Mouse (Mus musculus): Measurements from ENCODE around the gene Gm9732. TPM values are rescaled to one million over a fixed set of nuclear protein-coding genes. Genes with fewer than 3 reads are reported as not detected.
"Not testable (repeated sequence)": the region's sequence is repeated elsewhere in the genome, so short reads cannot be mapped to it uniquely, and the experiment has no call there.

The Gm9732 gene
- total and polyA plus RNA-seq, 3 experiments, result 0.56 to 14.6 (median 11.7) TPM

DNA sequence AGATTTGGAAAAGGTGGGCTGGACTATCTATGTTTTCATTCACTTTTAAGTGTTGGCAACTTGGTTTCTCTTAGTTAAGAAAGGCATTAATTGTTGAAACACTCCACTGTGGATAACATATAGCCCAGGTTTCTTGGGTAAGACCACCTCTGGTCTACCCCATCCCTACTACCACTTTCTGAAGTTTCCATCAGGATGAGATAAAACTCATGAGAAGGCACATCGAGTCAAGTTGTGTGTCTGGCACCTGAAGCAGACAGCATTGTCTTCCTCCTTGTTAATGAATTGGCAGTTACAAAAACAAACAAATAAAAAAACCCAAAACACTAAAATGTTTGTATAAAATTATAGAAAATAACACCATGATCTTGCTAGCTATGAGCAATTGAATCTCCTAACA is 916 bp downstream of the Gm9732 start:
- not testable (repeated sequence) for H3K36me3 ChIP-seq (replicated peaks); DNase-seq (ENCODE audit: low spot score); ATAC-seq (ENCODE audit: extremely low read depth, insufficient number of reproducible peaks, low FRiP score, poor library complexity, severe bottlenecking); H3K4me1 ChIP-seq (ENCODE audit: insufficient read depth, low read depth, low read length); H3K4me3 ChIP-seq (ENCODE audit: low read depth, low read length); H3K9me3 ChIP-seq (replicated peaks); H3K27me3 ChIP-seq (ENCODE audit: insufficient read depth, low read length)

DNA sequence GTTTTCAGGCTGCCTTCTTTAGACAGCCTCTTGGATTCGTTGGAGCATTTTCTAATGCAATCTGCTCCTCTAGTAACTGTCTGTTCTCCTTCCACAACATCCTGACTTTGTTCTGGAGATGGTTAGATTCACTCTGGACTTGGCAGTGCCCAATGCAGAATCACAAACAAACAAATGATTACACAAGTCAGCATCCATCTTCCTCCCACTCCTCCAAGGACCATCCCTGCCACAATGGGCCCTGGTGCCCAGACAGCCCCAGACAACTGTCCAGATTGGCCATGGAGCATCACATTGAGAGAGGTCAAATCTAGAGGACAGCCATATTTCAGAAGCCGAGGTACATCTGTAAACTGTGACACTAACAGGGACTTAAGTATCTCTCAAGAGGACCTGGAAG is 2.6 kb downstream of the Gm9732 start:
- not testable (repeated sequence) for H3K4me1 ChIP-seq (ENCODE audit: insufficient read depth, low read depth, low read length); H3K27me3 ChIP-seq (ENCODE audit: insufficient read depth, low read length); H3K4me3 ChIP-seq (ENCODE audit: low read depth, low read length); ATAC-seq (ENCODE audit: extremely low read depth, insufficient number of reproducible peaks, low FRiP score, poor library complexity, severe bottlenecking); H3K9me3 ChIP-seq (replicated peaks); H3K36me3 ChIP-seq (replicated peaks); DNase-seq (ENCODE audit: low spot score)

DNA sequence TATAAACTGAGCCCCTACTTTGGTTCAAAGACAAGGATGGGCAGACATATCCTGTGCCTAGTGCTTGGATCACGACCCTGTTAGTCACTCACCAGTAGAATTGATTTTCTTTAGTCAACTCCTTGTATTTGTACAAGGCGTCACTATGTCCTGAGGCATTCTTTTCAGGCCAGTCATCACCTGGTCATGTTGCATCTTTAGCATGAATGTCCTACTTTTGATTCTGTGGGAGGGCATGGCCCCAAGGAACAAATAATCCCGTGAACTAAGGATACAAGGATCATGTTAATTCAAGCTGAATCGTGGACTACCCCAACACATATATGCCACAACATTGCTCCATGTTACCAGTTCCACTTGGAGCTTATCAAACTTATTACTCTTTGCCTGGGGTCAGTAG is 3.3 kb downstream of the Gm9732 start:
- H3K4me3 ChIP-seq (ENCODE audit: low read depth, low read length); H3K4me1 ChIP-seq (ENCODE audit: insufficient read depth, low read depth, low read length); DNase-seq (ENCODE audit: low spot score); H3K36me3 ChIP-seq (replicated peaks); H3K27me3 ChIP-seq (ENCODE audit: insufficient read depth, low read length); H3K9me3 ChIP-seq (replicated peaks); ATAC-seq (ENCODE audit: extremely low read depth, insufficient number of reproducible peaks, low FRiP score, poor library complexity, severe bottlenecking): not testable (repeated sequence)

- H3K27me3 ChIP-seq (ENCODE audit: insufficient read depth, low read length); H3K4me1 ChIP-seq (ENCODE audit: insufficient read depth, low read depth, low read length); H3K4me3 ChIP-seq (ENCODE audit: low read depth, low read length); H3K9me3 ChIP-seq (replicated peaks); DNase-seq (ENCODE audit: low spot score); H3K36me3 ChIP-seq (replicated peaks); ATAC-seq (ENCODE audit: extremely low read depth, insufficient number of reproducible peaks, low FRiP score, poor library complexity, severe bottlenecking): not testable (repeated sequence)
These were observed 3.8 kb downstream of the Gm9732 start for GRCm38 (mm10) chr14:43278681-43279080.

DNA sequence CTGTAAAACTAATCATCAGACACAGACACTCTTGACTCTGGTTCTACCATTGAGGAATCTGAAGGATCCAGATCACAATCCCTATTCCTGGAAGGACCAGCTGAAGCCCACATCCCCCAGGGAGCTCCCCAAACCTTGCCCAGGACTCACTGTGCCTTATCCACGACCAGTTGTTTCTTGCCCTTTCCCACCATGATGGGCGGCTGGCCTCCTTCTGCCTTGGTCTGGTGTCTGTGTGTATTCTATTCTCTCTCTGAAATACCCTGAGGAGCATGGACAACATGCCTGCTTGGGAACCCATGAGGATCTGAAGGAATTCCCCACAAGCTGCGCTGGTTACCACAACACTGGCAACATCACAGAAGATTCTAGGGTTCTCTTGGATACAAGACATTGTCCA is 18.7 kb downstream of the Gm9732 start, which contains the start of gene Gm8127:
Gm8127 (minus strand) TSS at position 330 of the 400 bp plus-strand sequence.
- ATAC-seq (ENCODE audit: extremely low read depth, insufficient number of reproducible peaks, low FRiP score, poor library complexity, severe bottlenecking); H3K36me3 ChIP-seq (replicated peaks); H3K4me3 ChIP-seq (ENCODE audit: low read depth, low read length); H3K4me1 ChIP-seq (ENCODE audit: insufficient read depth, low read depth, low read length); H3K27me3 ChIP-seq (ENCODE audit: insufficient read depth, low read length); DNase-seq (ENCODE audit: low spot score); H3K9me3 ChIP-seq (replicated peaks): not testable (repeated sequence)

DNA sequence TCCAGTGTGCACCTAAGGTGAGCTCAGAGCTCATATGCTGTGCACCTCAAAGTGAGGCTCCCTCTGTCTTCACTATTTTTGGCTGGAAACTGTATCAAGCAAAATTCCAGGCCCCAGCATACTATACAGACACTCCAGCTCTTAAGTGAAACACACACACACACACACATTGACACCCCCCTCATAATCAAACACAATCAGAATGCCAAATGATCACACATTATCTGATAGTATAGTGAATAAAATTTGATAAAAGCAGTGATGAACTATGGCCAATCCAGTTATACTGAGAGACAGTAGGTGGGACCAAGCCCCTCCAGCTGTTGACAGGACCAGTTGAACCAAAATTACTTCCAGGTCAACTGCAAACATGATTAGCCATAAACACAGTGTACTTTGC is 44.7 kb downstream of the Gm9732 start:
- DNase-seq (ENCODE audit: low spot score); H3K4me1 ChIP-seq (ENCODE audit: insufficient read depth, low read depth, low read length); H3K4me3 ChIP-seq (ENCODE audit: low read depth, low read length); ATAC-seq (ENCODE audit: extremely low read depth, insufficient number of reproducible peaks, low FRiP score, poor library complexity, severe bottlenecking); H3K27me3 ChIP-seq (ENCODE audit: insufficient read depth, low read length); H3K36me3 ChIP-seq (replicated peaks); H3K9me3 ChIP-seq (replicated peaks): not testable (repeated sequence)

DNA sequence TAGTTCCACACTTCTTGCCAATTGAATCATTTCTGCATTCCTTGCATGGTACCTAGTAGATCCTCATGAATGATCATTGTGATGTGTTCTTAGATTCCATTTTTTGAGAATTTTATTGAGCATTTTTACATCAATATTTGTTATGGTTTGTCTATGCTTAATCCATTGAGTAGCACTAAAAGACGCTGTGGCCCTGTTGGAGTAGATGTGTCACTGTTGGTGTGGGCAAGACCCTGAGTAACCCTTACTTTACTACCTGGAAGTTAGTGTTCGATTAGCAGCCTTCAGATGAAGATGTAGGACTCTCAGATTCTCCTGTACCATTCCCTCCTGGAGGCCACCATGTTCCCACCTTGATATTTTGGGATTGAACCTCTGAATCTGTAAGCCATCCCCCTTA is 53.8 kb downstream of the Gm9732 start:
- H3K4me1 ChIP-seq (ENCODE audit: insufficient read depth, low read depth, low read length); H3K9me3 ChIP-seq (replicated peaks); H3K36me3 ChIP-seq (replicated peaks); H3K4me3 ChIP-seq (ENCODE audit: low read depth, low read length); ATAC-seq (ENCODE audit: extremely low read depth, insufficient number of reproducible peaks, low FRiP score, poor library complexity, severe bottlenecking); H3K27me3 ChIP-seq (ENCODE audit: insufficient read depth, low read length); DNase-seq (ENCODE audit: low spot score): not testable (repeated sequence)

- H3K27me3 ChIP-seq (ENCODE audit: insufficient read depth, low read length); H3K36me3 ChIP-seq (replicated peaks); H3K4me1 ChIP-seq (ENCODE audit: insufficient read depth, low read depth, low read length); H3K4me3 ChIP-seq (ENCODE audit: low read depth, low read length); DNase-seq (ENCODE audit: low spot score); H3K9me3 ChIP-seq (replicated peaks); ATAC-seq (ENCODE audit: extremely low read depth, insufficient number of reproducible peaks, low FRiP score, poor library complexity, severe bottlenecking): not testable (repeated sequence)
These were observed 56.6 kb downstream of the Gm9732 start for GRCm38 (mm10) chr14:43331362-43331880.

DNA sequence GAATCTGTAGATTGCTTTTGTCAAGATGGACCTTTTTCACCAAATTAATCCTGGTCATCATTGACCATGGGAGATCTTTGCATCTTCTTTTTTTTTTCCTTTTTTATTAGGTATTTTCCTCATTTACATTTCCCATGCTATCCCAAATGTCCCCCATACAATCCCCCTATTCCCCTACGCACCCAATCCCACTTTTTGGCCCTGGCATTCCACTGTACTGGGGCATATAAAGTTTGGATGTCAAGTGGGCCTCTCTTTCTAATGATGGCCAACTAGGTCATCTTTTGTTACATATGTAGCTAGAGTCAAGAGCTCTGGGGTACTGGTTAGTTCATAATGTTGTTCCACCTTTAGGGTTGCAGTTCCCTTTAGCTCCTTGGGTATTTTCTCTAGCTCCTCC is 62.8 kb downstream of the Gm9732 start:
- H3K9me3 ChIP-seq (replicated peaks); DNase-seq (ENCODE audit: low spot score); H3K36me3 ChIP-seq (replicated peaks): not testable (repeated sequence)

GRCm38 (mm10) chr14:43347711-43348110 is 72.9 kb downstream of the Gm9732 start, which contains the start of gene 1700001F09Rik:
Gene 1700001F09Rik (minus strand): TSS chr14:43347811.
- not testable (repeated sequence) for H3K27me3 ChIP-seq (ENCODE audit: insufficient read depth, low read length); H3K4me1 ChIP-seq (ENCODE audit: insufficient read depth, low read depth, low read length); H3K4me3 ChIP-seq (ENCODE audit: low read depth, low read length); ATAC-seq (ENCODE audit: extremely low read depth, insufficient number of reproducible peaks, low FRiP score, poor library complexity, severe bottlenecking); H3K9me3 ChIP-seq (replicated peaks); H3K36me3 ChIP-seq (replicated peaks); DNase-seq (ENCODE audit: low spot score)

More for the DNA sequence above, 62.8 kb downstream of the Gm9732 start:
- H3K4me1 ChIP-seq (ENCODE audit: insufficient read depth, low read depth, low read length); H3K4me3 ChIP-seq (ENCODE audit: low read depth, low read length); H3K27me3 ChIP-seq (ENCODE audit: insufficient read depth, low read length); ATAC-seq (ENCODE audit: extremely low read depth, insufficient number of reproducible peaks, low FRiP score, poor library complexity, severe bottlenecking): not testable (repeated sequence)

DNA sequence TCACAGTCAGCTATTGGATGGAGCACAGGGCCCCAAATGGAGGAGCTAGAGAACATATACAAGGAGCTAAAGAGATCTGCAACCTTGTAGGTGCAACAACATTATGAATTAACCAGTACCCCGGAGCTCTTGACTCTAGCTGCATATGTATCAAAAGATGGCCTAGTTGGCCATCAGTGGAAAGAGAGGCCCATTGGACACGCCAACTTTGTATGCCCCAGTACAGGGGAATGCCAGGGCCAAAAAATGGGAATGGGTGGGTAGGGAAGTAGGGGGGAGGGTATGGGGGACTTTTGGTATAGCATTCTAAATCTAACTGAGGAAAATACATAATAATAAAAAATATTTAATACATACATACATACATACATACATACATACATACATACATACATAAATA is 78.1 kb downstream of the Gm9732 start:
- not testable (repeated sequence) for H3K36me3 ChIP-seq (replicated peaks); H3K4me3 ChIP-seq (ENCODE audit: low read depth, low read length); H3K27me3 ChIP-seq (ENCODE audit: insufficient read depth, low read length); H3K4me1 ChIP-seq (ENCODE audit: insufficient read depth, low read depth, low read length); H3K9me3 ChIP-seq (replicated peaks); DNase-seq (ENCODE audit: low spot score); ATAC-seq (ENCODE audit: extremely low read depth, insufficient number of reproducible peaks, low FRiP score, poor library complexity, severe bottlenecking)
